Mouse (Mus musculus): ENCODE measurements around the gene Chst11. TPM values are rescaled to one million over a fixed set of nuclear protein-coding genes. Genes with fewer than 3 reads are reported as not detected.

The Chst11 gene
- total and polyA plus RNA-seq, 3 experiments = 3.1 to 10.6 TPM; not detected in 1

GRCm38 (mm10) chr10:82961302-82961701 lies 24.0 kb upstream of the Chst11 start:
- no peaks in the 10 kb centered on the region for H3K79me2 ChIP-seq (ENCODE audit: control insufficient read depth, insufficient read depth, low read length, poor library complexity)
- no peak for TF ChIP-seq USF1 (IDR thresholded peaks at IDR 0.05; ENCODE audit: low read depth, low read length)
- TF ChIP-seq ZC3H11A (IDR thresholded peaks at IDR 0.05; ENCODE audit: low read depth, low read length) = peak; percentile 59
- no peak for TF ChIP-seq JUND (IDR thresholded peaks at IDR 0.05; ENCODE audit: low read depth, low read length)
- TF ChIP-seq SMC3 (IDR thresholded peaks at IDR 0.05; ENCODE audit: low read depth, low read length) = peak; percentile 64
- no peak for TF ChIP-seq NRF1 (IDR thresholded peaks at IDR 0.05; ENCODE audit: insufficient read depth, low read depth, low read length, poor library complexity, severe bottlenecking)
- TF ChIP-seq MYC (IDR thresholded peaks at IDR 0.05; ENCODE audit: low read depth, low read length) = no peak
- no peak for TF ChIP-seq MEF2A (IDR thresholded peaks at IDR 0.05; ENCODE audit: extremely low read depth, insufficient replicate concordance, low read depth, low read length, poor library complexity, severe bottlenecking)
- no peak for TF ChIP-seq TCF12 (IDR thresholded peaks at IDR 0.05; ENCODE audit: low read depth, low read length)
- TF ChIP-seq GATA1 (IDR thresholded peaks at IDR 0.05; ENCODE audit: low read depth, low read length) = no peak
- TF ChIP-seq USF2 (IDR thresholded peaks at IDR 0.05; ENCODE audit: borderline replicate concordance in 1 of 2, insufficient read depth in 1 of 2, low read depth in 1 of 2, low read length in 2 of 2) = no peak
- peak; percentile 61 for TF ChIP-seq RAD21 (IDR thresholded peaks at IDR 0.05; ENCODE audit: low read depth, low read length)
- no peak for TF ChIP-seq KAT2A (conservative IDR thresholded peaks at IDR 0.05; ENCODE audit: low read depth, low read length)
- TF ChIP-seq ELF1 (IDR thresholded peaks at IDR 0.05; ENCODE audit: low read depth, low read length) = no peak
- TF ChIP-seq CTCF (IDR thresholded peaks at IDR 0.05 in 2 of 3, conservative IDR thresholded peaks at IDR 0.05 in 1 of 3; ENCODE audit: control insufficient read depth in 1 of 3, insufficient read depth in 1 of 3, low read depth in 2 of 3, low read length in 3 of 3, poor library complexity in 1 of 3, severe bottlenecking in 1 of 3) = peak; percentile 56 to 66 (median 60)
- no peak for TF ChIP-seq ZNF384 (IDR thresholded peaks at IDR 0.05; ENCODE audit: low read depth, low read length)
- TF ChIP-seq POLR2AphosphoS2 (IDR thresholded peaks at IDR 0.05; ENCODE audit: low read length) = no peak
- TF ChIP-seq POLR2AphosphoS5 (IDR thresholded peaks at IDR 0.05; ENCODE audit: borderline replicate concordance, low read depth, low read length) = no peak
- no peak for TF ChIP-seq EP300 (IDR thresholded peaks at IDR 0.05; ENCODE audit: low read depth in 1 of 2, low read length in 2 of 2)
- peak; percentile 93 for DNase-seq (ENCODE audit: low read depth, low spot score)
- no peaks in the 10 kb centered on the region for H3K27me3 ChIP-seq (ENCODE audit: control insufficient read depth in 1 of 2, insufficient read depth in 2 of 2, low read length in 2 of 2)
- H3K9me3 ChIP-seq (replicated peaks; ENCODE audit: insufficient read depth, low read length) = no peaks in the 10 kb centered on the region
- peak overlapping the region; percentile 28 to 44 for H3K4me3 ChIP-seq (ENCODE audit: control insufficient read depth in 1 of 2, insufficient read depth in 1 of 2, low read depth in 2 of 2, low read length in 2 of 2)
- peak overlapping the region; percentile 51 for H3K27ac ChIP-seq (ENCODE audit: control insufficient read depth, low read depth, low read length)
- peaks cover 0 to 26% of the 10 kb centered on the region in 2 experiments; a peak in 3 of 4 replicates for H3K4me1 ChIP-seq (ENCODE audit: control insufficient read depth in 1 of 2, insufficient read depth in 2 of 2, low read length in 2 of 2)
- peak overlapping the region; percentile 6 for H3K9ac ChIP-seq (ENCODE audit: control insufficient read depth, low read depth, low read length, poor library complexity, severe bottlenecking)
- H3K36me3 ChIP-seq (ENCODE audit: control insufficient read depth in 1 of 2, insufficient read depth in 2 of 2, low read length in 2 of 2) = peaks cover 0 to 6% of the 10 kb centered on the region in 2 experiments; a peak in 2 of 4 replicates

- peak; percentile 85 for DNase-seq (ENCODE audit: low read depth, low spot score)
- H3K4me3 ChIP-seq (ENCODE audit: control insufficient read depth in 1 of 2, insufficient read depth in 1 of 2, low read depth in 2 of 2, low read length in 2 of 2) = peak overlapping the region; percentile 28 to 44
- peaks cover 0 to 26% of the 10 kb centered on the region in 2 experiments; a peak in 3 of 4 replicates for H3K4me1 ChIP-seq (ENCODE audit: control insufficient read depth in 1 of 2, insufficient read depth in 2 of 2, low read length in 2 of 2)
- no peaks in the 10 kb centered on the region for H3K79me2 ChIP-seq (ENCODE audit: control insufficient read depth, insufficient read depth, low read length, poor library complexity)
- H3K27ac ChIP-seq (ENCODE audit: control insufficient read depth, low read depth, low read length) = peak overlapping the region; percentile 51
- no peaks in the 10 kb centered on the region for H3K27me3 ChIP-seq (ENCODE audit: control insufficient read depth in 1 of 2, insufficient read depth in 2 of 2, low read length in 2 of 2)
- H3K36me3 ChIP-seq (ENCODE audit: control insufficient read depth in 1 of 2, insufficient read depth in 2 of 2, low read length in 2 of 2) = peaks cover 0 to 6% of the 10 kb centered on the region in 2 experiments; a peak in 2 of 4 replicates
- no peaks in the 10 kb centered on the region for H3K9me3 ChIP-seq (replicated peaks; ENCODE audit: insufficient read depth, low read length)
- H3K9ac ChIP-seq (ENCODE audit: control insufficient read depth, low read depth, low read length, poor library complexity, severe bottlenecking) = peak overlapping the region; percentile 6
- TF ChIP-seq ZC3H11A (IDR thresholded peaks at IDR 0.05; ENCODE audit: low read depth, low read length) (no peak), HCFC1 (IDR thresholded peaks at IDR 0.05; ENCODE audit: low read depth, low read length) (no peak), EP300 (IDR thresholded peaks at IDR 0.05; ENCODE audit: low read depth in 1 of 2, low read length in 2 of 2) (peak; percentile 70 to 91), ZNF384 (IDR thresholded peaks at IDR 0.05; ENCODE audit: low read depth, low read length) (no peak), NRF1 (IDR thresholded peaks at IDR 0.05; ENCODE audit: insufficient read depth, low read depth, low read length, poor library complexity, severe bottlenecking) (no peak), MXI1 (IDR thresholded peaks at IDR 0.05; ENCODE audit: low read depth, low read length) (peak; percentile 55; the same call in 1 of the 2 replicates), ZKSCAN1 (IDR thresholded peaks at IDR 0.05; ENCODE audit: low read depth, low read length) (no peak), POLR2A (IDR thresholded peaks at IDR 0.05; ENCODE audit: control insufficient read depth in 1 of 2, insufficient read depth in 1 of 2, low read depth in 1 of 2, low read length in 2 of 2, poor library complexity in 1 of 2) (no peak), ELF1 (IDR thresholded peaks at IDR 0.05; ENCODE audit: low read depth, low read length) (no peak), TBP (IDR thresholded peaks at IDR 0.05; ENCODE audit: low read depth, low read length) (0 out of 2 replicates have a peak, but pooled peaks have one; percentile 9), NELFE (IDR thresholded peaks at IDR 0.05; ENCODE audit: low read depth, low read length) (no peak), MYC (IDR thresholded peaks at IDR 0.05; ENCODE audit: low read depth, low read length) (0 out of 2 replicates have a peak, but pooled peaks have one; percentile 32), USF1 (IDR thresholded peaks at IDR 0.05; ENCODE audit: low read depth, low read length) (no peak), KAT2A (conservative IDR thresholded peaks at IDR 0.05; ENCODE audit: low read depth, low read length) (no peak), CHD1 (IDR thresholded peaks at IDR 0.05; ENCODE audit: low read depth, low read length) (no peak), MAX (IDR thresholded peaks at IDR 0.05; ENCODE audit: low read length) (no peak), GATA1 (IDR thresholded peaks at IDR 0.05; ENCODE audit: low read depth, low read length) (peak; percentile 88), RCOR1 (IDR thresholded peaks at IDR 0.05; ENCODE audit: low read depth, low read length) (peak; percentile 53; the same call in 1 of the 2 replicates), MAZ (IDR thresholded peaks at IDR 0.05; ENCODE audit: low read depth, low read length) (no peak), USF2 (IDR thresholded peaks at IDR 0.05; ENCODE audit: borderline replicate concordance in 1 of 2, insufficient read depth in 1 of 2, low read depth in 1 of 2, low read length in 2 of 2) (no peak), TCF12 (IDR thresholded peaks at IDR 0.05; ENCODE audit: low read depth, low read length) (peak; percentile 93), CHD2 (IDR thresholded peaks at IDR 0.05; ENCODE audit: low read length) (no peak)
These were observed 23.3 kb upstream of the Chst11 start for GRCm38 (mm10) chr10:82962018-82962417.
